Mouse (Mus musculus) stomach, postnatal 0 days (tissue): ENCODE data around the gene BB287469.
"Not testable (repeated sequence)": the region's sequence is repeated elsewhere in the genome, so short reads cannot be mapped to it uniquely, and the experiment has no call there.

Source experiments
- CTCF ChIP-seq: IDR thresholded peaks from 2 replicates; pipeline ENCODE4 v1.5.1; 2016; ENCODE audit warnings: antibody characterized with exemption, low read depth, mild to moderate bottlenecking, moderate library complexity
- EP300 ChIP-seq: optimal IDR thresholded peaks from 2 replicates; pipeline ENCODE3; 2016; ENCODE audit warnings: antibody characterized with exemption

DNA sequence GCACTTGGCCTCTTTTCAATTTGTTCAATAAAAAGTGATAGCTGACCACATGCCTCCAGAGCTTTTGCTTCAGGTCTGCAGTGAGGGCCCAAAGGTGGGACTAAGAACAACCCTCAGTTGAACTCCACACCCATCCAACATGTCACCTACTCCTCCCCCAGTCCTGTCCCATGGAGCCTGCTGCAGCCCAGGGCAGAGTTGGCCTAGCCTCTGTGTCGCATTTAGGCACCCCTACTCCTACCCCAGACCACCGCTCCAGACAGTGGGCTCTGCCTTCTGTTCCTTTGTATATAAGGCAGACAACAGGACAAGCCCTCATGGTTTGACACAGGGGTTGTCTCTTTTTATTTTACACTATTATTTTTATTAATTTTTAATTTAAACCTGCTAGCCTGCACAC, 47.7 kb downstream of the BB287469 start:
- TF ChIP-seq CTCF, EP300: not testable (repeated sequence)
